Mouse (Mus musculus) T-helper 2 cell (primary cell): ENCODE results near the gene Lrrc29.

Source experiments
- in situ Hi-C: fragments of 300-600 bp; cut with MboI, MseI; formaldehyde crosslinking; loops from one replicate; pipeline ENCODE4 v1.15.1; 2025; ENCODE audit warnings: high pct_unique_total_duplicates

Lrrc29 gene

GRCm38 (mm10) chr8:105312891-105313481 lies 13.1 kb downstream of the Lrrc29 start:
- in situ Hi-C loops: no loop called here

DNA sequence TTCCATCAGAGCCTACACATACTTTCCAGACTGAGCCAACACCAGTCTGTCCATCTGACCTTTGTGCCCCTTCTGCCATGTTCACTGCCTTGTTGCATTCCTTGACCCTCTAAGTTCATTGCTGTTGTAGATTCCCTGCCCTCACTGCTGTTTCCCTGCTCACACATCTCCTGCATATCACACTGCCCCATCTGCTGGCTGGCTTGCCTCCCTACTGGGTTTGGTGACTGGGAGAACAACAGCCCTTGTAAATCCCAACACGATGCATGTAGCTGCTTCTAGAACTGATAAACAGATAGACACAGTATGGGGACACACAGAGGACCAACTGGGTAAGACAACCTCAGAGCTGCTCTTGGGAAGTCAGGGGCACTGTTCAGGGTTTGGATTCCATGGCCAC lies 14.4 kb downstream of the Lrrc29 start:
- in situ Hi-C loops: no loop called here

DNA sequence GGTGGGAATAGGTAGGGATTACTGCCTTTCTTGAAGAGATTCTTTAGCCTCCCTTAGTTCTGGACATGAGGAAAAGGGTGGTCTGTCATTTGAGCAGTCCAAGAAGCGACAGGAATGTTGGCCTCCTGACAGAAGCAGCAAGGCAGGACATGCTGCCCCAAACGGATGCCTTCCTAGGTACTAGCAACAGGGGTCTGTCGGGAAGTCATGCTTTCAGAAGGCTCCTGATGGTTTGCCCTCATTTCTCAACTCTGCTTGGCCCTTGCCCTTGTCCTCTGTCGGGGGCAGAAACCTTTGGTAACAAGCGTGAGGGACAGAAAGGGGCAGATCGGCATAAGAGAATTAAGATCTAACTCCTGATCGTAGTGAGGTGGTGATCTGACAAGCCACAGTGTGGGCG lies 16.0 kb downstream of the Lrrc29 start:
- in situ Hi-C loops: no loop called here

- in situ Hi-C loops: no loop called here
Measured at GRCm38 (mm10) chr8:105309142-105309847, 16.8 kb downstream of the Lrrc29 start.

- in situ Hi-C loops: no loop called here
Measured at GRCm38 (mm10) chr8:105308428-105308827, 17.6 kb downstream of the Lrrc29 start.

- in situ Hi-C loops: no loop called here
Measured at GRCm38 (mm10) chr8:105307670-105308069, 18.4 kb downstream of the Lrrc29 start.

DNA sequence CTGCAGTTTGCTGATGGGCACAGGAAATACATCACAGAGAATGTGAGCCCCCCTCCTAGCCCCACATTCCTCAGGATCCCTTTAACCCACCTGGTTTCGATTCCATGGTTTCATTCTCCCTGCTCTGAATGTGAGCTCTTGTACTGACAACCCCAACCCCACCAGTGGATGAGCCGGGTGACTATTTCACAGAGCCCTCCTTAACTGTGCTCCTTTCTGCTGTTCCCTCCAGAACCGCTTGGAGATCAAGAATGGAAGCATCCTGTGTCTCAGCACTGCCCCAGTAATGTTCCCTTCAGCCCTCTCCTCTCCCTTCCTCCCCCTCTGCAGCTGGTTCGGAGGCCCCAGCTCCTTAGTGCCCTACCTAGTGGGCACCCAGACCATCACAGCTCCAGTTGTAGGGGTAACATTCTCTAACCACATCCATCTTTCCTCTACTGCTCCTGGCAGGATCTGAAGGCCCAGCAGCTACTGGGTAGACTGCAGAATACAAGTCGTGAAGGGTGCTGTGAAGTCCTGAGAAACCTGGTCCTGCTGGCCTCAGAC lies 19.9 kb downstream of the Lrrc29 start:
- in situ Hi-C loops: no loop called here

- in situ Hi-C loops: no loop called here
Measured at GRCm38 (mm10) chr8:105305211-105306145, 20.6 kb downstream of the Lrrc29 start, which contains the start of gene Elmo3. Gene Elmo3 (plus strand): TSS chr8:105305601.

DNA sequence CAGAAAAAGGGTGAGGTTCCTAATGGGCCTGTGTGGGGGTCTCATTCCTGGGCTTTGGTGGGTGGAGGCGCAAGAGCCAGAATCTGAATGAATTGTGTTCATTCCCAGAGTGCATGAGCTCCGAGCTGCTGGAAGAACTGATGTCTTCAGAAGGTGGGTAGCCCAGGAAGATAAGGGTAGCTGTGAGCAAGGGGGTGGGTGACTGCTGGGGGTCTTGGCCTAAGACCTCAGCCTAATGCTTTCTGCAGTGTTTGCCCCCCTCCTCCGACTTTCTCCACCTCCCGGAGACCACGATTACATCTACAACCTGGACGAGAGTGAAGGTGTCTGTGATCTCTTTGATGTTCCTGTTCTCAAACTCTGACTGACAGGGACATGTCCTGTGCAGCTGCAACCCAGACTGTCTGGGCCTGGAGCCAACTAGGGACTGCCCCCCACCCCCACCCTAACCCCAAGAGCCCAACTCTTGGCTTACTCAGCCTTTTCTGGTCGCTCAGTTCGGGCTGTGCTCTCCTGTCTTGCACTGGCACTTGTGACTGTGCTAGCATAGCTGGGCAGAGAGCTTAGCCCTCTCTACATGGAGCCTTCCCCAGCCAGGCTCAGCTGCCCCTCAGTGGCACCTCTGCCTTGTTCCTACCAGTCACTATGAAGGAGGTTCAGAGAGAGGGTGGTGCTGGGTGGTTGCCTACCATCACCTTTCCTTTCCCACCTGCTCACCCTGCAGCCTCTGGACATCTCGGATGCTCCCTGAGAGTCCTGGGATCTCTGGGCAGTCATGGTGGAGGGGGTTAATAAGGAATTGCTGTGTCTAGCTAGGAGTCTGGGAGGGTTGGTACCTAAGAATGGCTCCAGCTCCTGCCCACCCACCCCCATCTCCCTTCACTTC lies 21.5 kb downstream of the Lrrc29 start:
- in situ Hi-C loops: no loop called here

DNA sequence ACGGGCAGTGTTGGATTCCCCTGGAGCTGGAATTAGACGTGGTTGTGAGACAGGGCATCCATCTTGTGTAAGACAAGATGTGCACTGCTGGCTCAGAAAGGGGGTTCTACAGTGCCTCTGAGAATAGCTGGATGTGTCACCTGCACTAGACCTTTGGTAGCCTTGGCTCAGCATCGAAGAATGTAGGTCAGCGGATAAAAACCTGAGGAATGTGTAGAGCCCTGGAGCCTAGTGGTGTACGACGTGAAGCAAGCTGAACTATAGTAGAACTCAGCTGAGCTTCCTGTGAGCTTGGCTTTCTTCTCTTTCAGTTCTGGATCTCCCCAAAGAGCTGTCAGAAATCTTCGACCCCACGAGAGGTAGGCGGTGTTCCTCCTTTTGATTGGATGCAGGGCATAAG lies 22.2 kb downstream of the Lrrc29 start:
- in situ Hi-C loops: no loop called here

- in situ Hi-C loops: no loop called here
Measured at GRCm38 (mm10) chr8:105303396-105303795, 22.7 kb downstream of the Lrrc29 start.

GRCm38 (mm10) chr8:105299962-105300361 lies 26.1 kb downstream of the Lrrc29 start:
- in situ Hi-C loops: no loop called here

DNA sequence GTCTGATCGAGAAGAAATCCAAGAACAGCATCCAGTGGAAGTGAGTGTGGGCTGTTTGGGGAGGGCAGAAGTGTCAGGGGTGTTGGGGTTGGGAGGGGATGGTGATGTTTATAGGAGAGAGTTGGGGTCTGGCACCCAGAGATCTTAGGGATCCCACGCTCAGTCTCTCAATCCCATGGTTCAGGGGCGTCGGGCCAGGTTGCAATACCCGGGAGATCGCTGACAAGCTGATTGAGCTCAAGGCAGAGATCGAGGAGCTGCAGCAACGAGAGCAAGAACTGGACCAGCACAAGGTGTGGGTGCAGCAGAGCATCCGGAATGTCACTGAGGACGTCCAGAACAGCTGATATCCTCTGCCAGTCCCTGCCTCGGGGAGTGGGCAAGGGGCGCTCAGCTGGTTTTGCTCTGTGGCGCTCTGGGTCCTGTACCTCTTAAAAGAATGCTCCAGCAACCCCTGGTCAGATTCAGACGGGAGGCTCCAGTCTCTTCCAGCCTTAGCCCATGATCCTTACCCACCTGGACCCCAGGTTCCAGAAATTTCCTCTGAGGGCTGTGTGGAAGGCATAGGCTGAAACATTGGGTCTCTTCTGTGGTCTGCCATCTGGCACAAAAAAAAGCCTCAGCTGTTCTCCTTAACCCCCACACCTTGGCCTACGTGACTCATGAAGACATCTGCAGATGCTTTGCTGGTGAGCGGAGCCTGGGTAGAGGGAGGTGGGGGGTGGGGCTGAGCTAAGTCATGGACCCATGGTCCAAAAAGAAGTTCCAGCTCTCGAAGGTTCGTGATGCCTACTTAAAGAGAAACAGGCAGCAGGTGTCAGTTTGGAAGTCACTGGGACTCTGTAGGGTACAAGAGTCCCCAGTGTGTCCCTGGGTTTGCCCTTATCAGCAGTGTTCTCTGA lies 27.5 kb downstream of the Lrrc29 start:
- in situ Hi-C loops: no loop called here

DNA sequence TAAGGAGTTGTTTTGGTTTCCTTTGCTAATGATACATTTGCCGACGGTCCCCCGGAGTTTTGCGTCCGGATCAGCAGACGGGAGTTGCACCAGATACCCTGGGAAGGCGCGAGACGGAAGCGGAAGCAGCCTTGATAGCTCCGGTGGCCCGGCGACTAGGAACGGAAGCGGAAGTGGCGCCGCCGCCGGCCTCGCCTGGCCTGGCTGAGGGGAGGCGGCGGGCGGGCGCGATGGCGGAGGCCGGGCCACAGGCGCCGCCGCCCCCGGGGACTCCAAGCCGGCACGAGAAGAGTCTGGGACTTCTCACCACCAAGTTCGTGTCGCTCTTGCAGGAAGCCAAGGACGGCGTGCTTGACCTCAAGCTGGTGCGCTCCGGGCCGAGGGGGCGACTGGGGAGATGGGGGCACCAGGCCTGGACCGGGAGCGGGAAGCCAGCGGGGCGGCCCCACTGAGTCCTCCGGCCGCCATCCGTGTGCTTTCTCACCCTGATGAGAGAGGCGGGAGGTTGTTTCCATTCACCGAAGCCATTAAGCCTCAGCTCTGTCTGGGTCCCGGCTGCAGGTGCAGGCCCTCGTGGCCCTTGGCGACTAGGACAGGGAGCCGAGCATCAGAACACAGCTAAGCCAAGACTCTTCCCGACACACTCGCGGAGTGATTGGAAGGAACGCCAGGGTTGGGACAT lies 28.4 kb downstream of the Lrrc29 start, which contains the start of gene E2f4:
TSS of gene E2f4 (plus strand) at position 153 of the 682 bp plus-strand sequence.
- in situ Hi-C loops: no loop called here

DNA sequence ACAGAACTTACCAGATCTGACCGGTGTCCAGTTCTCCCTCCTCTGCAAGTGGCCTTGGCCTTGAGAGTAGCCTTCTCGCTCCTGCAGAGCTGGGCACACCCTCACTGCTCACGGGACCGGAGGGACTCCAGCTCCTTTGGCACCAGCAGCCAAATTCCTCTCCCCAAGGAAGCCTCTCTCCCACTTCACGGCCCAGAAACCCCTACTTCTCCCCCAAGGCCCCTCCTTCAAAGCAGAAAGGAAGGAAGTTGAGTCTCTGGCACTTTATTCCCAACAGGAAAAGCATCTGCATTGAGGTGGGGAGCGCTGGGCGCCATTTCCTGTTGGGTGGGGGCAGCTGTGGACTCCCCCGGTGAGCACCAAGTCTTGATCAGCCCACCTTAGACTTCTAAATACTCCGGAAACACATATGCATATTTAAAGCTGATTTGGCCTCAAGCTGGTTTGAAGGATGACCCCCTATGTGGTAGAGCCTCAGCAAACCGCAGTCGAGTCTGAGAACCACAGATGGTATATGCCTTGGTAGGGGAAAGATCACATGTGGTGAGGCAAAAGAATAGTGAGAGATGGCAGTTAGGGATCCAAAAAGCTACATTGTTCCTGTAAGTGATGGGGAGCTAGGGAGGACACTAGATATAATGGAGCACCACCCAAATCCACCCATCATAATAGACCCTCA lies 30.0 kb downstream of the Lrrc29 start, which contains the start of gene Exoc3l:
TSS of gene Exoc3l (minus strand) at position 207 of the 679 bp plus-strand sequence.
- in situ Hi-C loops: no loop called here

DNA sequence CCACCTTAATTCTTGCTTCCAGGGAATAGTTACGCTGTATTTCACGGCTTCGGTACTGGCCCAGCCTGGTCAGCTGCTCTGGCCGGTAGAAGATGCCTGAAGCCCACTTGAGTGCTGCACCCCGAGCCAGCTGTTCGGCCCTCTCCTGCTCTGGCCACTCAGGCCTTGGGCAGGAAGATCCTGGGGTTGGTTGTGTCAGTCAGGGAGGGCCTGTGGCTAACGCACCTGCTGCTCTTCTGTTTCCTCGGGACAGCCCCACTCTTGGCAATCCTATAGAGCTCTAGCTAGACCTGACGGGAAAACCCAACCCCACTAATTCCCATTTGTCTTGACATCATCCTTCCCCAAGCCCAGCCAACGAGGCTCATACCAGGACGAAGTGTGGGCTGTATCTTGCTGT lies 30.8 kb downstream of the Lrrc29 start:
- in situ Hi-C loops: no loop called here

- in situ Hi-C loops: no loop called here
Measured at GRCm38 (mm10) chr8:105294776-105295175, 31.3 kb downstream of the Lrrc29 start.

DNA sequence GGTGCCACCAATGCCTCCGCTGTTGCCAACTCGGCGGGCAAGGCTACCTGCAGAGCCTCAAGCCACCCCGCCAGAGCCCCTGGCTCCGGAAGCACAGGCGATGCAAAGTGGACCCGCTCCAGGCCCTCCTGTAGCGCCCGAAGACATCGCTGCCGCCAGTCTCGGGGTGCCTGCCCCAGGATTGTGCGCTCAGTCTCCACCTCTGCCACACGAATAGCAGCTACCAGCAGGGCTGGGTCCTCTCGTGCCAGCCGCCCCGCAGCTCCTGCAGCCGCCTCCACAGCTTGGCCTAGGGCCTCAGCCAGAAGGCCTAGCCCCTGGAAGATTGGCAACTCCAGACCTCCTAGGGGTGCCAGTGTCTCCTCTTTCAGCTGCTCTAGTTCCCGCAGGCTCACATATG lies 32.7 kb downstream of the Lrrc29 start:
- in situ Hi-C loops: no loop called here

DNA sequence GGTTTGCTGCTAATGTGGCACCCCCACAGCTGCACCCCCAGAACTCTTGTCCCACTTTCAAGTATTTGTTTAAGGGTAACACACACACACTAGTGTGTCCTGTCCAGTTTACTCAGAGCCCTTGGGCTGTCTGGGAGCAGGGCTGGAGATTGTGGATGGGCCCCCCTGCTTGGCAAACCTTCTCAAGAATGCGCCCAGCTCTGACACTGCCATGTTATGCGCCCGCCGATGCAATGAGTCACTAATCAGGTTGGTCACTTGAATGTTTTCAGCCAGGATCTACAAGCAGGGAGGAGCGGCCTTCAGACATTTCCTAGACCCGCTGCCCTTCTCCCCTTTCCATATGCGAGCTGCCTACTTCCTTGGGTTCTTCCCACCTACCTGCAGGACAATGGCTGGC lies 33.6 kb downstream of the Lrrc29 start:
- in situ Hi-C loops: no loop called here
